Mouse (Mus musculus): ENCODE data around the gene Lrrc3c.
"Not testable (repeated sequence)": the region's sequence is repeated elsewhere in the genome, so short reads cannot be mapped to it uniquely, and the experiment has no call there.

Lrrc3c gene

DNA sequence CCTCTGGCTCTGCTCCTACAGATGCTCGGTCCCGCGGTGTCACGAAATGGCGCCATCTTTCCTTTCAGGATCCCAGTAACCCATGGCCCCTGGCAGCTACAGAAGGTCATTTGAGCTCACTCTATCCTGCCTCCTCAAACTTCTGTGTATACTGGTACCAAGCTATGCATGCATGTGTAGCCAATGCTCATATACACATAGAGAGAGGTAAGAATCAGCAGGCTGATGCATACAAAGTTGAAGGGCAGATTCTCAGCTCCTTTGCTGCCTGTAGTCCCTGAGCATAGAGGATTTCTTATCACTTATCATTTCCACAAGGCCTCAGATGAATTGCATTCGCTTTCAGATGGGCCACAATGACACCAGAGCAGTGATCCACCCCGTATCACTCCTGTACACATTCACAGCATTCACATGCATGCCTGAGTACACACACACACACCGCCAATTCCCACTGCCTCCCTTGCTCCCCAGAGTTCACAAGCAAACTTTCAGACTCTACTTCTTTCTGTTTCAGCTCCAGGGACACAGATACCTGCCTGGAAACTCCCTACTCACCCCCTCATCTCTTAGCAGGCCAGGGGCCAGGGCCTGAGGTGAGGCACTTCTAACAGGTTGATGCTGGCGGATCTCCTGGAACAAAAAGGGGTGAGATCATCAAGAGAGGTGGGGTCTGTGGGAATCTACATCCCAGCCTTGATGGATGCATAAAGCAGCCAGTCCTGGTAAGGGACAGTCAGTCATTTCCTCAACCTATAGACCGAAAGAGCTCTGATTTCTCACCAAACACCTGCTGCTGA lies 27.7 kb downstream of the Lrrc3c start, which contains the start of the genes Gm12355 and Gsdma3:
Gene Gm12355 (minus strand): TSS at position 51 of the 800 bp plus-strand sequence.
Gene Gsdma3 (plus strand): TSS at position 750 of the 800 bp plus-strand sequence.
- DNase-seq (ENCODE audit: low spot score in 2 of 2): no peak

DNA sequence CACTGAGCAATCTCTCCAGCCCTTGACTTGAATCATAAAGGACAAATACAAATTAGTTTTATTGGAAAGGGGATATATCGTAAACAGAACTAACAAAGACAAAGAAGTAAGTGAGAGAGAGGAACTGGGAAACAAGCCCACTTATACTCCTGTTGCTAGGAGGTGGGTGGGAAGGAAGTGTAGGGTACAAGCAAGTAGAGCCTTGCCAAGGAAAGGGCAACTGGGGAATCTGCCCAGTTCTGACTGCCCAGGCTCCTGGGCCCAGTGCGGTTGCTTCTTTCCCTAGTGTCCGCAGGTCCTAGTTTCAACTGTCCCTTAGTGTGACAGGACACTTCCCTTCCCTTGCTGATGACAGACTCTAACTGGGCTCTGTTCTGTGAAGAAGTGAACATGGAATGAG lies 30.6 kb downstream of the Lrrc3c start:
- DNase-seq (ENCODE audit: low spot score in 2 of 2): no peak

DNA sequence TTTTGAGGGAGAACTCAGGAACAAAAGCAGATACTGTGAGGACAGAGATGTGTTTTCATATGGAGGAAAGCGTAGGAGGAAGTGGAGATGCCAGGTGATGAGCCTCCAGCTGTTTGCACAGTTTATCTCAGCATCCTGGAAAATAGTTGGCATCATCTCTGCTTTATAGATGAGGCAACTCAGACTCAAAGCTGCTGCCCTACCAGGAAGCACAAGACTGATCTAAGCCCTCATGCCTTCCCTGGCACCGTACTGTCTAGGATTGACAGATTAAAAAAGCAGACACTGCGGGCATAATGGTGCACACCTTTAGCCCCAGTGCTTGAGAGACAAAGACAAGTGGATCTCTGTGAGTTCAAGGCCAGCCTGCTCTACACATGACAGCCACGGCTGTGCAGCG lies 32.6 kb downstream of the Lrrc3c start:
- DNase-seq (ENCODE audit: low spot score in 2 of 2): no peak

DNA sequence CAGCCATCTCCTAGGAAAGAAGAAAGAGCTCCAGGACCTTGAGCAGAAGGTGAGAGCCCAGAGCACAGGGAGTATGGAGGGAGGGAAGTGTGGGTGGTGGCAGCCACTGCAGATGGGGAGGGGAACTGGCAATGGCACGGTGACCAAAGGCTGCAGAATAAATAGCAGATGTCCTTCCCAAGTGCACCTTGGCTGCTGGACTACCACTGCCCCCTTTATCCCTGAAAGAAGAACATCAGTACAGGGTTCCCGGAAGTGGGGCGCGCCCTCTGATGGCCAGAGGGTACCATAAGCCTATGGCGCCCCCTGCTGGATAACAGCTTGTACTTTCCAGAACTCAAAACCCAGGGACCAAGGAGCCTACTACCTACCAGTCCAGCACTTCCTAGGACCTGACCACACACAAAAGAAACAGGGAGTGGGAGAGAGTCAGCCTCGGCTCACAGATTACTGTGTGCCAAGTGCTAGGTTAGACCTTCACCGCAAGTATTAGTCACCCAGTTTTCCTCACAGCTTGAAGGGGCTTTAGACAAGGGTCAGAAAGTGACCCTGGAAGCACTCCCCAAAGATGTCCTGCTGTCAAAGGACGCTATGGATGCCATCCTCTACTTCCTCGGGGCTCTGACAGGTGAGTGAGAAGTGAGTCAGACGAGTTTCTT lies 37.4 kb downstream of the Lrrc3c start:
- not testable (repeated sequence) for DNase-seq (ENCODE audit: low spot score in 2 of 2)

DNA sequence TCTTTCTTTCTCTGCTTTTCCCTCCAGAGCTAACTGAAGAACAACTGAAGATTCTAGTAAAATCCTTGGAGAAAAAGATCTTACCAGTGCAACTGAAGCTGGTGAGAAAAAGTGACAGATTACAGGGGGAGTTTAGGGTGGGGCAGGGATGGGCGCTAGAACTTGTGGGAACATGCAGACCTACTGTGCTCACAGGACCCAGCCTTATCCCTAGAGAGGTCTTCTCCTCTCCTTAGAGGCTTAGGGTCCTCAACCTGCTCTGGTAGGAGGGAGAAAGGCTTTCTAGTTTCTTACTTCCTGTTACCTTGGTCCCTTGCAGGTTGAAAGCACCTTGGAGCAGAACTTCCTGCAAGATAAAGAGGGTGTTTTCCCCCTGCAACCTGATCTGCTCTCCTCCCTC lies 39.4 kb downstream of the Lrrc3c start:
- DNase-seq (ENCODE audit: low spot score in 2 of 2): no peak

DNA sequence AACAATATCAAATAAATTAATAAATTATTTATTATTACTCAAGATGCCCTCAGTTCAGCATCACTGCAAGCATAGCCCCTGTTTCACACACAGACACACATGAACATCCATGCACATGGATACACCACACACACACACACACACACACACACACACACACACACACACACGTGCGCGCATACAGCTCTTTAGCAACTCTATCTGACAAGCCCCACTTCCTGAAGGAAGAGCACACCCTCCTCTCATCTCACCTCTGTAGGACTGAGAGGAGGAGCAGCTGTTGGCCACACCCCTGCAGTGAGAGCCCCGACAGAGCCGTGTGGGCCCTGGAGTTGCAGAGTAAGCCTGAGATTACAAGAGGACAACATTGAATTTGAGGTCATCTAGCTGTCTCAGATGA lies 42.0 kb downstream of the Lrrc3c start:
- no peak for DNase-seq (ENCODE audit: low spot score in 2 of 2)

DNA sequence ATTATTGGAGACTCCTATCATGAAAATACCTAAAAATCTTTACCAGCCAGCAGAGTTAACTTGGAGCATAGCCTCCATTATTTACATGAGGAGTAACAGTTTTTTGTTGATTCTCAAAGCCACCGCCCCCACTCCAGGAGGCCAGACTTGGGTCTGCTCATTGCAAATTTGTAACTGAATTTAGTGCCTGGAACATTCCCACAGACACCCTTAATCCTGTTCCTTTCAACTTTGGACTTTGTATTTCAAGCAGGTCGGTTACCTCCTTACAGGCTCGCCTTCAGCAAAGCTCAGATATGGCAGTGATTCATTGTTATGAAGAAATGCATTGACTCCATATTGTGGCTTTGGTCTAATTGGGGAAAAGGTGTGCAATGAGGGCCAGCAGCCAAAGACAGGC lies 46.7 kb downstream of the Lrrc3c start:
- no peak for DNase-seq (ENCODE audit: low spot score in 2 of 2)

DNA sequence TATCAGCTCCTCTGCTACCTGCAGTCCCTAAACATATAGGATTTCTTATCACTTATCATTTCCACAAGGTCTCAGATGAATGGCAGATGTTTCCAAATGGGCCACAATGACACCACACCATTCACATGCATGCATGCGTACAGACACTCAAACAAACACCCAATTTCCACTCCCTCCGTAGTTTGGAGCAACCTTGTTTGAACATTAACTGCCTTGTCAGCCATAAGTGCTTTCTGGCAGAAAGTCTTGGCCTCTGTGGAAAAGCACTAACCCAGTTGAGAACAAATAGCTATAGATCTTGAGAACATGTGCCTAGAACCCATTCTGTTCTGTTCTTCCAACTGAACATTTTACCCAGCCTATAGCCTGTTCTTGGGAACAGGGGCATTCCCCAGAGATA lies 47.9 kb downstream of the Lrrc3c start:
- no peak for DNase-seq (ENCODE audit: low spot score in 2 of 2)

DNA sequence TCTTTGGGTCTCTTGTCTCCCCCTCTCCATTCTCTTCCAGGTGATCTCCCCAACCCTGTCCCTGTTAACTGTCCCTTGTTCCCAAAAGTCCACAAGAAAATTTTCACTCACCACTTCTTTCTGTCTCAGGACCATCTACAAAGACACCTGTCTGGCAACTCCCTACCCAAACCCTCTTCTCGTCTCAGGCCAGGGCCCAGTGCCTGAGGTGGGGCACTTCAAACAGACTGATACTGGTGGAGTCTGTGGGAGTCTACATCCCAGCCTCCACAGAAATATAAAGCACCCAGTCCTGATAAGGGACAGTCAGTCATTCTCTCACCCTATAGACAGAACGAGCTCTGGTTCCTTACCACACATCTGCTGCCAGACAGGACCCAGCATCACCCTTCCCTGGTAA lies 48.4 kb downstream of the Lrrc3c start, which contains the start of gene Gsdma2:
Gene Gsdma2 (plus strand): TSS at position 301 of the 400 bp plus-strand sequence.
- no peak for DNase-seq (ENCODE audit: low spot score in 2 of 2)

All from right cerebral cortex, adult 2 months (tissue).